Mouse (Mus musculus): ENCODE measurements around the gene AW011738.

GRCm38 (mm10) chr4:156154771-156155170 is 48.3 kb upstream of the AW011738 start:
- TF ChIP-seq CTCF (IDR thresholded peaks at IDR 0.05; ENCODE audit: control insufficient read depth, insufficient read depth, insufficient replicate concordance, low read depth, low read length) (no peak), POLR2A (IDR thresholded peaks at IDR 0.05; ENCODE audit: control insufficient read depth, low read depth, low read length) (no peak)

Measured in testis, adult 2 months (tissue).